Mouse (Mus musculus): Measurements from ENCODE around the gene Tshz2. TPM values are rescaled to one million over a fixed set of nuclear protein-coding genes. Genes with fewer than 3 reads are reported as not detected.

The Tshz2 gene
- polyA plus RNA-seq, 1 experiment from 2014 or later = 3.4 TPM

GRCm38 (mm10) chr2:169860895-169861294 lies 228.1 kb downstream of the Tshz2 start:
- 40% methylated on average over 5 of the region's 5 CpGs for WGBS
- Histone ChIP-seq H3K9ac (replicated peaks; ENCODE audit: low read depth) (no peak overlapping the region), H3K27ac (ENCODE audit: low read length) (no peak overlapping the region), H3K27me3 (replicated peaks; ENCODE audit: insufficient read depth, low read length) (no peaks in the 10 kb centered on the region), H3K4me1 (ENCODE audit: insufficient read depth, low read depth, low read length) (no peaks in the 10 kb centered on the region), H3K9me3 (ENCODE audit: low read length) (no peaks in the 10 kb centered on the region), H3K36me3 (ENCODE audit: insufficient read depth, low read length) (no peaks in the 10 kb centered on the region), H3K4me2 (replicated peaks; ENCODE audit: low read depth, low read length) (no peak overlapping the region), H3K4me3 (ENCODE audit: low read depth, low read length) (no peak overlapping the region)
- no peak for DNase-seq (ENCODE audit: low spot score)
- ATAC-seq = no peak
- TF ChIP-seq EP300 (IDR thresholded peaks at IDR 0.05) = no peak
- TF ChIP-seq CTCF (IDR thresholded peaks at IDR 0.05) = no peak

- ATAC-seq = no peak
- Histone ChIP-seq H3K36me3 (ENCODE audit: insufficient read depth, low read length) (no peaks in the 10 kb centered on the region), H3K4me1 (ENCODE audit: insufficient read depth, low read depth, low read length) (no peaks in the 10 kb centered on the region), H3K4me2 (replicated peaks; ENCODE audit: low read depth, low read length) (no peak overlapping the region), H3K27me3 (replicated peaks; ENCODE audit: insufficient read depth, low read length) (no peaks in the 10 kb centered on the region), H3K9ac (replicated peaks; ENCODE audit: low read depth) (no peak overlapping the region), H3K27ac (ENCODE audit: low read length) (no peak overlapping the region), H3K9me3 (ENCODE audit: low read length) (no peaks in the 10 kb centered on the region), H3K4me3 (ENCODE audit: low read depth, low read length) (no peak overlapping the region)
- WGBS = 30% methylated on average over 6 of the region's 6 CpGs
- TF ChIP-seq EP300 (IDR thresholded peaks at IDR 0.05) = no peak
- TF ChIP-seq CTCF (IDR thresholded peaks at IDR 0.05) = no peak
- DNase-seq (ENCODE audit: low spot score) = no peak
Observed at GRCm38 (mm10) chr2:169862701-169863100, 229.9 kb downstream of the Tshz2 start.

- no peak for TF ChIP-seq EP300 (IDR thresholded peaks at IDR 0.05)
- no peak for TF ChIP-seq CTCF (IDR thresholded peaks at IDR 0.05)
- H3K4me2 ChIP-seq (replicated peaks; ENCODE audit: low read depth, low read length) = no peak overlapping the region
- 82% methylated on average over 7 of the region's 7 CpGs for WGBS
- no peaks in the 10 kb centered on the region for H3K9me3 ChIP-seq (ENCODE audit: low read length)
- H3K36me3 ChIP-seq (ENCODE audit: insufficient read depth, low read length) = no peaks in the 10 kb centered on the region
- no peak for DNase-seq (ENCODE audit: low spot score)
- no peaks in the 10 kb centered on the region for H3K27me3 ChIP-seq (replicated peaks; ENCODE audit: insufficient read depth, low read length)
- no peak overlapping the region for H3K9ac ChIP-seq (replicated peaks; ENCODE audit: low read depth)
- H3K4me3 ChIP-seq (ENCODE audit: low read depth, low read length) = no peak overlapping the region
- H3K27ac ChIP-seq (ENCODE audit: low read length) = no peak overlapping the region
- no peaks in the 10 kb centered on the region for H3K4me1 ChIP-seq (ENCODE audit: insufficient read depth, low read depth, low read length)
- ATAC-seq = no peak
Observed at GRCm38 (mm10) chr2:169869468-169869867, 236.7 kb downstream of the Tshz2 start.

GRCm38 (mm10) chr2:169870503-169870902 lies 237.7 kb downstream of the Tshz2 start:
- 39% methylated on average over 5 of the region's 5 CpGs for WGBS
- Histone ChIP-seq H3K9ac (replicated peaks; ENCODE audit: low read depth) (no peak overlapping the region), H3K27ac (ENCODE audit: low read length) (no peak overlapping the region), H3K9me3 (ENCODE audit: low read length) (no peaks in the 10 kb centered on the region), H3K4me1 (ENCODE audit: insufficient read depth, low read depth, low read length) (no peaks in the 10 kb centered on the region), H3K4me2 (replicated peaks; ENCODE audit: low read depth, low read length) (no peak overlapping the region), H3K4me3 (ENCODE audit: low read depth, low read length) (no peak overlapping the region), H3K27me3 (replicated peaks; ENCODE audit: insufficient read depth, low read length) (no peaks in the 10 kb centered on the region), H3K36me3 (ENCODE audit: insufficient read depth, low read length) (no peaks in the 10 kb centered on the region)
- ATAC-seq = no peak
- TF ChIP-seq CTCF (IDR thresholded peaks at IDR 0.05) = no peak
- TF ChIP-seq EP300 (IDR thresholded peaks at IDR 0.05) = no peak
- no peak for DNase-seq (ENCODE audit: low spot score)

- Histone ChIP-seq H3K4me1 (ENCODE audit: insufficient read depth, low read depth, low read length) (no peaks in the 10 kb centered on the region), H3K4me2 (replicated peaks; ENCODE audit: low read depth, low read length) (no peak overlapping the region), H3K9ac (replicated peaks; ENCODE audit: low read depth) (no peak overlapping the region), H3K27ac (ENCODE audit: low read length) (no peak overlapping the region), H3K27me3 (replicated peaks; ENCODE audit: insufficient read depth, low read length) (no peaks in the 10 kb centered on the region), H3K36me3 (ENCODE audit: insufficient read depth, low read length) (no peaks in the 10 kb centered on the region), H3K4me3 (ENCODE audit: low read depth, low read length) (no peak overlapping the region), H3K9me3 (ENCODE audit: low read length) (no peaks in the 10 kb centered on the region)
- no peak for DNase-seq (ENCODE audit: low spot score)
- WGBS = 91% methylated on average over 8 of the region's 8 CpGs
- TF ChIP-seq CTCF (IDR thresholded peaks at IDR 0.05) (no peak), EP300 (IDR thresholded peaks at IDR 0.05) (no peak)
- ATAC-seq = no peak
Observed at GRCm38 (mm10) chr2:169871436-169872060, 238.7 kb downstream of the Tshz2 start.

GRCm38 (mm10) chr2:169873442-169873841 lies 240.6 kb downstream of the Tshz2 start:
- Histone ChIP-seq H3K27ac (ENCODE audit: low read length) (no peak overlapping the region), H3K4me3 (ENCODE audit: low read depth, low read length) (no peak overlapping the region), H3K4me2 (replicated peaks; ENCODE audit: low read depth, low read length) (no peak overlapping the region), H3K36me3 (ENCODE audit: insufficient read depth, low read length) (no peaks in the 10 kb centered on the region), H3K9me3 (ENCODE audit: low read length) (no peaks in the 10 kb centered on the region), H3K4me1 (ENCODE audit: insufficient read depth, low read depth, low read length) (no peaks in the 10 kb centered on the region), H3K27me3 (replicated peaks; ENCODE audit: insufficient read depth, low read length) (no peaks in the 10 kb centered on the region), H3K9ac (replicated peaks; ENCODE audit: low read depth) (no peak overlapping the region)
- no peak for DNase-seq (ENCODE audit: low spot score)
- no peak for ATAC-seq
- TF ChIP-seq CTCF (IDR thresholded peaks at IDR 0.05) (no peak), EP300 (IDR thresholded peaks at IDR 0.05) (no peak)
- WGBS = 49% methylated on average over 16 of the region's 16 CpGs

GRCm38 (mm10) chr2:169887921-169888320 lies 255.1 kb downstream of the Tshz2 start:
- TF ChIP-seq EP300 (IDR thresholded peaks at IDR 0.05) = no peak
- no peak for TF ChIP-seq CTCF (IDR thresholded peaks at IDR 0.05)
- Histone ChIP-seq H3K27me3 (replicated peaks; ENCODE audit: insufficient read depth, low read length) (no peaks in the 10 kb centered on the region), H3K27ac (ENCODE audit: low read length) (no peak overlapping the region), H3K9me3 (ENCODE audit: low read length) (no peaks in the 10 kb centered on the region), H3K36me3 (ENCODE audit: insufficient read depth, low read length) (no peaks in the 10 kb centered on the region), H3K4me3 (ENCODE audit: low read depth, low read length) (no peak overlapping the region), H3K4me1 (ENCODE audit: insufficient read depth, low read depth, low read length) (no peaks in the 10 kb centered on the region), H3K4me2 (replicated peaks; ENCODE audit: low read depth, low read length) (no peak overlapping the region), H3K9ac (replicated peaks; ENCODE audit: low read depth) (no peak overlapping the region)
- DNase-seq (ENCODE audit: low spot score) (no peak), ATAC-seq (no peak)
- 88% methylated on average over 9 of the region's 9 CpGs for WGBS

Measured in lung, postnatal 0 days (tissue).